Mouse (Mus musculus) embryonic facial prominence, embryonic 15.5 days (tissue): Measurements from ENCODE around the gene Aasdh. TPM values are rescaled to one million over a fixed set of nuclear protein-coding genes. Genes with fewer than 3 reads are reported as not detected.

Source experiments
- ATAC-seq: fragments of 200-750 bp; cut with Nextera tagmentation; 2 replicates; pipeline ENCODE4 v1.8.0; 2017; ENCODE audit warnings: low read depth, moderate TSS enrichment; ENCODE audit not compliant: insufficient number of reproducible peaks, low FRiP score, low TSS enrichment
- H3K27ac ChIP-seq: fragments of 300-500 bp; sonication (generic); replicated peaks from 2 replicates; pipeline ENCODE4 v1.5.1; 2015; ENCODE audit warnings: mild to moderate bottlenecking, inconsistent platforms
- H3K27me3 ChIP-seq: fragments of 300-500 bp; sonication (generic); 2 replicates; pipeline ENCODE4 v1.6.1; 2015; ENCODE audit warnings: inconsistent platforms
- H3K36me3 ChIP-seq: fragments of 300-500 bp; sonication (generic); 2 replicates; pipeline ENCODE4 v1.6.1; 2015; ENCODE audit warnings: mild to moderate bottlenecking, inconsistent platforms
- H3K4me1 ChIP-seq: fragments of 300-500 bp; sonication (generic); 2 replicates; pipeline ENCODE4 v1.6.1; 2015; ENCODE audit warnings: inconsistent platforms
- H3K4me2 ChIP-seq: fragments of 300-500 bp; sonication (generic); replicated peaks from 2 replicates; pipeline ENCODE4 v1.6.1; 2015; ENCODE audit warnings: mild to moderate bottlenecking, inconsistent platforms
- H3K4me3 ChIP-seq: fragments of 300-500 bp; sonication (generic); replicated peaks from 2 replicates; pipeline ENCODE4 v1.5.1; 2015; ENCODE audit warnings: mild to moderate bottlenecking, inconsistent platforms
- H3K9ac ChIP-seq: fragments of 300-500 bp; sonication (generic); 2 replicates; pipeline ENCODE4 v1.6.1; 2015; ENCODE audit warnings: inconsistent platforms
- H3K9me3 ChIP-seq: fragments of 300-500 bp; sonication (generic); replicated peaks from 2 replicates; pipeline ENCODE4 v1.6.1; 2016; ENCODE audit warnings: inconsistent platforms
- WGBS: fragments of 180-500 bp; shearing (Covaris S2); methylation state at CpG from one replicate; pipeline ENCODE4 v1.1.7; 2015; 5-methylcytosine and 5-hydroxymethylcytosine counted together
- polyA plus RNA-seq: library from polyadenylated mRNA; unstranded; fragments of >200 nt; fragmentation: Nextera tagmentation; extraction: Ambion mirVana; gene quantifications from 2 replicates; pipeline ENCODE4 v1.2.1, GENCODE M21; 2015

Aasdh gene
- 17.8 and 18.8 TPM in 2 replicates for polyA plus RNA-seq

GRCm38 (mm10) chr5:76905405-76906154 is at the start of gene Aasdh:
Gene Aasdh, minus strand, starts transcription at chr5:76905514.
- Histone ChIP-seq H3K4me2 (peak within 1 kb of the TSS; percentile 80), H3K4me1 (peaks cover 10% of the 10 kb centered on the region), H3K9me3 (no peaks in the 10 kb centered on the region), H3K9ac (peak within 1 kb of the TSS; percentile 85), H3K36me3 (no peaks in the 10 kb centered on the region), H3K27me3 (no peaks in the 10 kb centered on the region), H3K27ac (peak within 1 kb of the TSS; percentile 86), H3K4me3 (peak within 1 kb of the TSS; percentile 81)
- peak; percentile 97 for ATAC-seq
- under 1% methylated on average over 46 of the region's 47 CpGs for WGBS

- Histone ChIP-seq H3K4me3 (no peak overlapping the region), H3K27me3 (no peaks in the 10 kb centered on the region), H3K9me3 (no peaks in the 10 kb centered on the region), H3K4me1 (peaks cover 25% of the 10 kb centered on the region), H3K9ac (no peak overlapping the region), H3K36me3 (peaks cover 37% of the 10 kb centered on the region), H3K27ac (no peak overlapping the region; the same call in 1 of the 2 replicates), H3K4me2 (no peak overlapping the region)
- no peak for ATAC-seq
- 87% methylated on average over 6 of the region's 6 CpGs for WGBS
These were observed 49.1 kb upstream of the Aasdh start for GRCm38 (mm10) chr5:76954271-76954900.

GRCm38 (mm10) chr5:76953794-76954193 is 48.5 kb upstream of the Aasdh start:
- no peak overlapping the region for H3K9ac ChIP-seq
- H3K4me2 ChIP-seq, result no peak overlapping the region
- H3K27me3 ChIP-seq, result no peaks in the 10 kb centered on the region
- H3K27ac ChIP-seq, result no peak overlapping the region
- 73% methylated on average over 3 of the region's 3 CpGs for WGBS
- no peak overlapping the region for H3K4me3 ChIP-seq
- H3K4me1 ChIP-seq, result peaks cover 26% of the 10 kb centered on the region
- H3K36me3 ChIP-seq, result peaks cover 33% of the 10 kb centered on the region
- H3K9me3 ChIP-seq, result no peaks in the 10 kb centered on the region
- ATAC-seq, result no peak

- peak overlapping the region; percentile 78 for H3K4me3 ChIP-seq
- no peak for ATAC-seq
- no peaks in the 10 kb centered on the region for H3K9me3 ChIP-seq
- WGBS, result 7% methylated on average over 7 of the region's 7 CpGs
- H3K4me1 ChIP-seq, result peaks cover 26% of the 10 kb centered on the region
- peak overlapping the region; percentile 85 for H3K4me2 ChIP-seq
- H3K9ac ChIP-seq, result peak overlapping the region; percentile 64
- H3K27ac ChIP-seq, result peak overlapping the region; percentile 87
- no peaks in the 10 kb centered on the region for H3K27me3 ChIP-seq
- peaks cover 19% of the 10 kb centered on the region for H3K36me3 ChIP-seq
These were observed 47.1 kb upstream of the Aasdh start for GRCm38 (mm10) chr5:76952112-76953040.

GRCm38 (mm10) chr5:76951106-76952027 is 46.1 kb upstream of the Aasdh start, which contains the start of the genes Paics and Ppat:
Gene Paics, plus strand, starts transcription at chr5:76951307.
Gene Ppat, minus strand, starts transcription at chr5:76951578.
- peak; percentile 97 for ATAC-seq
- under 1% methylated on average over 80 of the region's 81 CpGs for WGBS
- H3K9ac ChIP-seq, result peak within 1 kb of the TSS; percentile 64
- H3K9me3 ChIP-seq, result no peaks in the 10 kb centered on the region
- peak within 1 kb of the TSS; percentile 87 for H3K27ac ChIP-seq
- H3K4me3 ChIP-seq, result peak within 1 kb of the TSS; percentile 78
- H3K4me2 ChIP-seq, result peak within 1 kb of the TSS; percentile 85
- peaks cover 9% of the 10 kb centered on the region for H3K36me3 ChIP-seq
- no peaks in the 10 kb centered on the region for H3K27me3 ChIP-seq
- peaks cover 29% of the 10 kb centered on the region for H3K4me1 ChIP-seq

DNA sequence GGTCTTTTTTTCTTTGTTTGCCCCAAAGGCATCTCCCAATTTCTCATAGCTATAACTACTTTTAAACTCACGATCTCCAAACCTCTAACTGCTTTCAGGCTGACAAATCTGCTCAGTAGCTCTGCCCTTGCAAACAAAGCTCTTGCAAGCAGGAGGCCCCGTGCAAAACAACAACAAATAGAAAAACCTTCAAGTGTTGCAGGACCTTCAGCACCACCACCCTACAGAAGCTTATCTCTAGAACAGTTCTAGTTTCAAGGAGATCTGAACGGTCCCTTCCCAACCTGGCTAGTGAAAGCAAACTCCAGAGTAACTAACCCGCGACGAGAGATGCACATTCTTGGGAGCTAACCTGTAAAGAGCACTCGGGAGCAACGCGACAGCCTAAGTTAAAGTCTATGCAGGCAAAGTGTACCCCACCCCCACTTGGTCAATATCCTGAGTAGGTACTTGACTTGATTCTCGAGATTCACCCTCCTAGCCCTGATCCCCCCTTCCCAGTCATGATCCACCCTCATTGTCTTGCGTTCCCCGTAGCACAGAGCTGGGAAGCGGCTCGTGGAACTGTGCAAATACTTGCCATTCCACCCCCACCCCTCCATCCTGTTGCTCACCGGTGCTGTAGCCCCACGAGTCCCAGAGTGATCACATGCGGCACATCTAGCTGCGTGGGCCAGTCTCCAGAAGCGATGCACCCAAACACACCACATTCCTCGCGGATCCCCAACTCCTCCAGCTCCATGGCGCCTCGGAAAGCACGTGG is 45.2 kb upstream of the Aasdh start:
- H3K4me3 ChIP-seq, result peak overlapping the region; percentile 78
- peak overlapping the region; percentile 87 for H3K27ac ChIP-seq
- no peaks in the 10 kb centered on the region for H3K9me3 ChIP-seq
- H3K9ac ChIP-seq, result peak overlapping the region; percentile 63
- peak overlapping the region; percentile 85 for H3K4me2 ChIP-seq
- H3K4me1 ChIP-seq, result peaks cover 31% of the 10 kb centered on the region
- no peaks in the 10 kb centered on the region for H3K27me3 ChIP-seq
- H3K36me3 ChIP-seq, result peaks cover 6% of the 10 kb centered on the region; the same call in 1 of the 2 replicates
- WGBS, result under 1% methylated on average over 24 of the region's 24 CpGs
- ATAC-seq, result 0 out of 2 replicates have a peak, but pooled peaks have one; percentile 0

GRCm38 (mm10) chr5:76947758-76948157 is 42.4 kb upstream of the Aasdh start:
- Histone ChIP-seq H3K36me3 (no peaks in the 10 kb centered on the region), H3K9ac (no peak overlapping the region), H3K27ac (no peak overlapping the region), H3K4me3 (no peak overlapping the region), H3K27me3 (no peaks in the 10 kb centered on the region), H3K4me2 (no peak overlapping the region), H3K9me3 (no peaks in the 10 kb centered on the region), H3K4me1 (peaks cover 23% of the 10 kb centered on the region)
- WGBS, result 94% methylated on average over 4 of the region's 4 CpGs
- no peak for ATAC-seq

- no peak overlapping the region for H3K27ac ChIP-seq
- no peaks in the 10 kb centered on the region for H3K9me3 ChIP-seq
- no peak overlapping the region for H3K9ac ChIP-seq
- no peaks in the 10 kb centered on the region for H3K27me3 ChIP-seq
- H3K36me3 ChIP-seq, result no peaks in the 10 kb centered on the region
- no peak overlapping the region for H3K4me3 ChIP-seq
- 82% methylated on average over 4 of the region's 4 CpGs for WGBS
- no peak for ATAC-seq
- no peak overlapping the region for H3K4me2 ChIP-seq
- peaks cover 17% of the 10 kb centered on the region for H3K4me1 ChIP-seq
These were observed 41.8 kb upstream of the Aasdh start for GRCm38 (mm10) chr5:76947142-76947541.

GRCm38 (mm10) chr5:76945678-76946033 is 40.3 kb upstream of the Aasdh start:
- no peaks in the 10 kb centered on the region for H3K27me3 ChIP-seq
- ATAC-seq, result no peak
- WGBS, result 47% methylated on average over 2 of the region's 2 CpGs
- H3K9ac ChIP-seq, result no peak overlapping the region
- H3K36me3 ChIP-seq, result 0 out of 2 replicates have a peak, but pooled peaks cover 2% of the 10 kb centered on the region
- no peak overlapping the region for H3K4me2 ChIP-seq
- no peak overlapping the region for H3K27ac ChIP-seq
- H3K9me3 ChIP-seq, result no peaks in the 10 kb centered on the region
- peaks cover 17% of the 10 kb centered on the region for H3K4me1 ChIP-seq
- H3K4me3 ChIP-seq, result no peak overlapping the region
